Mouse (Mus musculus): Measurements from ENCODE around the gene Tspan4. TPM values are rescaled to one million over a fixed set of nuclear protein-coding genes. Genes with fewer than 3 reads are reported as not detected.

Gene Tspan4
- polyA plus RNA-seq, 1 experiment from 2014 or later: 49.1 TPM

DNA sequence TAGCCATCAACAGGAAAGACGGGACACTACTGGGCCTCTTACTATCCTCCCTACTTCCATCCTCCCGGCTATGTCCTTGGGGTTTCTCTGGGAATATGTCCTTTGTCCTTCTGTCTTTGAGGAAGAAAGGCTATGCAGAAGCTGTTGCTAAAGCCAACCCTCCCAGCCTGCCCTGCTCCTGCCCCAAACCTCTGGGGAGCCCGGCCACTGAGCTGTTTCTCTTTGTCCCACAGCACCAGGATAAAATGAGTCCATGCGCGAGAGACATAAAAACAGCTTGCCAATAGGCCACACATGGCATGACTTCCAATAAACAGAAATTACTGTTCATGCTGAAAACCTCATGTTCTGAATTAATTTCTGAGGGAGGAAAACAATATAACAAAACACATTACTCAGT, 43.3 kb downstream of the Tspan4 start:
- no peaks in the 10 kb centered on the region for H3K4me1 ChIP-seq (ENCODE audit: control insufficient read depth, insufficient read depth, low read length)
- H3K4me2 ChIP-seq (ENCODE audit: low read length): no peak overlapping the region
- H3K9me3 ChIP-seq (replicated peaks; ENCODE audit: control insufficient read depth, low read length, poor library complexity, severe bottlenecking): no peaks in the 10 kb centered on the region
- H3K27me3 ChIP-seq (ENCODE audit: control insufficient read depth, insufficient read depth, low read depth, low read length): no peaks in the 10 kb centered on the region
- WGBS: 80% methylated on average over 5 of the region's 5 CpGs
- no peak overlapping the region for H3K9ac ChIP-seq (ENCODE audit: low read depth, low read length)
- no peak for ATAC-seq
- no peak overlapping the region for H3K27ac ChIP-seq (ENCODE audit: low read length)
- no peak overlapping the region for H3K4me3 ChIP-seq (ENCODE audit: low read depth, low read length)
- H3K36me3 ChIP-seq (ENCODE audit: control insufficient read depth, insufficient read depth, low read length): peaks cover 17% of the 10 kb centered on the region

DNA sequence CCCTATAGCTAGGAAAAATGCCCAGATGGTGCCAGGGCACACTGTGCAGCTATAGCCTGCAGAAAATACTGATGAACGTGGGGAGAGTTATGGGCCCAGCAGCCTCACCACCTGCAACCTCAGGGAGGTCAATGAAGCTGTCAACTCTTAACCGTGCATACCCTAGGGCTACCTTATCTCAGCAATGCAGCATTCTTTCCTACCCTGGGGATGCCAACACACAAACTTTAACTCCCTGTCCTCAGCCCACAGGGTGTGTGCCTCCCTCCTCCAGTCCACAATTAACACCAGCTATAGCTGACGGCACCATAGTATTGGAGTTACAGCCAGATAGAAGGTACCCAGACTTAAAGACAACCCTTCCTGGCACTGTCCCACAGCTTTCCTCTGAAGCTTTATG, 43.9 kb downstream of the Tspan4 start:
- Histone ChIP-seq H3K27ac (ENCODE audit: low read length) (no peak overlapping the region), H3K9me3 (replicated peaks; ENCODE audit: control insufficient read depth, low read length, poor library complexity, severe bottlenecking) (no peaks in the 10 kb centered on the region), H3K9ac (ENCODE audit: low read depth, low read length) (no peak overlapping the region), H3K27me3 (ENCODE audit: control insufficient read depth, insufficient read depth, low read depth, low read length) (no peaks in the 10 kb centered on the region), H3K4me3 (ENCODE audit: low read depth, low read length) (no peak overlapping the region), H3K36me3 (ENCODE audit: control insufficient read depth, insufficient read depth, low read length) (peaks cover 14% of the 10 kb centered on the region), H3K4me2 (ENCODE audit: low read length) (no peak overlapping the region), H3K4me1 (ENCODE audit: control insufficient read depth, insufficient read depth, low read length) (no peaks in the 10 kb centered on the region)
- WGBS: 70% methylated on average over 3 of the region's 3 CpGs
- no peak for ATAC-seq

GRCm38 (mm10) chr7:141519795-141520194, 44.8 kb downstream of the Tspan4 start:
- H3K9ac ChIP-seq (ENCODE audit: low read depth, low read length): no peak overlapping the region
- WGBS: 80% methylated on average over 1 of the region's 1 CpGs
- H3K27ac ChIP-seq (ENCODE audit: low read length): no peak overlapping the region
- H3K27me3 ChIP-seq (ENCODE audit: control insufficient read depth, insufficient read depth, low read depth, low read length): no peaks in the 10 kb centered on the region
- peaks cover 14% of the 10 kb centered on the region for H3K36me3 ChIP-seq (ENCODE audit: control insufficient read depth, insufficient read depth, low read length)
- no peak overlapping the region for H3K4me3 ChIP-seq (ENCODE audit: low read depth, low read length)
- no peak overlapping the region for H3K4me2 ChIP-seq (ENCODE audit: low read length)
- no peaks in the 10 kb centered on the region for H3K4me1 ChIP-seq (ENCODE audit: control insufficient read depth, insufficient read depth, low read length)
- ATAC-seq: no peak
- no peaks in the 10 kb centered on the region for H3K9me3 ChIP-seq (replicated peaks; ENCODE audit: control insufficient read depth, low read length, poor library complexity, severe bottlenecking)

GRCm38 (mm10) chr7:141523007-141523406, 48.0 kb downstream of the Tspan4 start:
- no peaks in the 10 kb centered on the region for H3K27me3 ChIP-seq (ENCODE audit: control insufficient read depth, insufficient read depth, low read depth, low read length)
- ATAC-seq: no peak
- WGBS: 52% methylated on average over 4 of the region's 4 CpGs
- peaks cover 20% of the 10 kb centered on the region for H3K36me3 ChIP-seq (ENCODE audit: control insufficient read depth, insufficient read depth, low read length)
- no peak overlapping the region for H3K4me3 ChIP-seq (ENCODE audit: low read depth, low read length)
- H3K4me2 ChIP-seq (ENCODE audit: low read length): no peak overlapping the region
- H3K27ac ChIP-seq (ENCODE audit: low read length): no peak overlapping the region
- H3K4me1 ChIP-seq (ENCODE audit: control insufficient read depth, insufficient read depth, low read length): no peaks in the 10 kb centered on the region; the same call in 1 of the 2 replicates
- H3K9ac ChIP-seq (ENCODE audit: low read depth, low read length): no peak overlapping the region
- H3K9me3 ChIP-seq (replicated peaks; ENCODE audit: control insufficient read depth, low read length, poor library complexity, severe bottlenecking): no peaks in the 10 kb centered on the region

DNA sequence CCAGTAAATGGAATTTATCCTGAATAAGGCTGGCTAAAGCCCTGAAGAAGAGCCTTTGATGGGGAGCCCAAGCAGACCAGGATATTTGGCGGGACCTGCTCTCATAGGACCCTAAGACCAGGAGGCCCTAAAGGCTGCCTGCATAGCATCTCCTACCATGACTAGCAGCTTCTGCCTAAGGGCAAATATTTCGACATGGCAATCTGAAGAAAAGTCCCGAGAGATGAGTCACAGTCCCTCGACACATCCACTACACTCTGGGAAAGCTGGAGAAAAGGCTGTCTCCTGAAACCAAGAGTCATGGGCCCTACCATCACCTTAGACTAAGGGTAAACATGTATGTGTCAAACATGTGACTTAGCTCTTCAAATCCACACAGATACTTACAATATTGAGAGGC, 49.2 kb downstream of the Tspan4 start:
- Histone ChIP-seq H3K4me2 (ENCODE audit: low read length) (no peak overlapping the region), H3K27me3 (ENCODE audit: control insufficient read depth, insufficient read depth, low read depth, low read length) (no peaks in the 10 kb centered on the region), H3K36me3 (ENCODE audit: control insufficient read depth, insufficient read depth, low read length) (peaks cover 25% of the 10 kb centered on the region), H3K9me3 (replicated peaks; ENCODE audit: control insufficient read depth, low read length, poor library complexity, severe bottlenecking) (no peaks in the 10 kb centered on the region), H3K4me1 (ENCODE audit: control insufficient read depth, insufficient read depth, low read length) (no peaks in the 10 kb centered on the region; the same call in 1 of the 2 replicates), H3K27ac (ENCODE audit: low read length) (no peak overlapping the region), H3K4me3 (ENCODE audit: low read depth, low read length) (no peak overlapping the region), H3K9ac (ENCODE audit: low read depth, low read length) (no peak overlapping the region)
- 88% methylated on average over 4 of the region's 4 CpGs for WGBS
- no peak for ATAC-seq

- Histone ChIP-seq H3K9ac (ENCODE audit: low read depth, low read length) (0 out of 2 replicates have a peak overlapping the region, but pooled peaks have one; percentile 16), H3K27ac (ENCODE audit: low read length) (no peak overlapping the region), H3K4me3 (ENCODE audit: low read depth, low read length) (no peak overlapping the region), H3K4me2 (ENCODE audit: low read length) (no peak overlapping the region), H3K9me3 (replicated peaks; ENCODE audit: control insufficient read depth, low read length, poor library complexity, severe bottlenecking) (no peaks in the 10 kb centered on the region), H3K27me3 (ENCODE audit: control insufficient read depth, insufficient read depth, low read depth, low read length) (no peaks in the 10 kb centered on the region), H3K36me3 (ENCODE audit: control insufficient read depth, insufficient read depth, low read length) (peaks cover 23% of the 10 kb centered on the region), H3K4me1 (ENCODE audit: control insufficient read depth, insufficient read depth, low read length) (no peaks in the 10 kb centered on the region; the same call in 1 of the 2 replicates)
- ATAC-seq: peak; percentile 86
- 58% methylated on average over 6 of the region's 6 CpGs for WGBS
These were observed 49.9 kb downstream of the Tspan4 start for GRCm38 (mm10) chr7:141524760-141525579.

- H3K9ac ChIP-seq (ENCODE audit: low read depth, low read length): 0 out of 2 replicates have a peak overlapping the region, but pooled peaks have one; percentile 16
- H3K36me3 ChIP-seq (ENCODE audit: control insufficient read depth, insufficient read depth, low read length): peaks cover 21% of the 10 kb centered on the region
- no peak overlapping the region for H3K4me2 ChIP-seq (ENCODE audit: low read length)
- H3K27me3 ChIP-seq (ENCODE audit: control insufficient read depth, insufficient read depth, low read depth, low read length): no peaks in the 10 kb centered on the region
- WGBS: 90% methylated on average over 4 of the region's 4 CpGs
- no peak overlapping the region for H3K27ac ChIP-seq (ENCODE audit: low read length)
- H3K9me3 ChIP-seq (replicated peaks; ENCODE audit: control insufficient read depth, low read length, poor library complexity, severe bottlenecking): no peaks in the 10 kb centered on the region
- no peaks in the 10 kb centered on the region; the same call in 1 of the 2 replicates for H3K4me1 ChIP-seq (ENCODE audit: control insufficient read depth, insufficient read depth, low read length)
- ATAC-seq: peak; percentile 25; the same call in 1 of the 2 replicates
- no peak overlapping the region for H3K4me3 ChIP-seq (ENCODE audit: low read depth, low read length)
These were observed 50.5 kb downstream of the Tspan4 start for GRCm38 (mm10) chr7:141525580-141525925.

DNA sequence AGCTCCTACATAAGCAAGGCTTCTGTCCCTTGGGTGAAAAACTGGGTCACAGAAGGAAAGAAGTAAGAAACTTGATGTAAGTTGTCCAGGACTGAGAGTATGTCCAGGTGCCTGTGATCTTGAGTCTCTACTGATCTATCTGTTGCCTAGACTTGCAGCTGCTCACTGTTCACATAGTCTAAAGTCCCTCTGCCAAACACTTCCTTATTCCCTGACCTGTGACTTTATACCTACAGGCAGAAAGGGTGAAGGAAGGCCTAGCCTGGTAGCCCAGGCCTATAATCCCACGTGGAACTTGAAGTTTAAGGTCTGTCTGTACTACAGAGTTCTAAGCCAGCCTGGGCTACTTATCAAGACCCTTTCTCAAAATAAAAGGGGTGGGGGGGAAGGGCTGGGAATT, 60.5 kb downstream of the Tspan4 start:
- no peak overlapping the region for H3K4me2 ChIP-seq (ENCODE audit: low read length)
- no peak overlapping the region for H3K4me3 ChIP-seq (ENCODE audit: low read depth, low read length)
- H3K36me3 ChIP-seq (ENCODE audit: control insufficient read depth, insufficient read depth, low read length): 0 out of 2 replicates have a peak, but pooled peaks cover 3% of the 10 kb centered on the region
- no peak for ATAC-seq
- H3K9ac ChIP-seq (ENCODE audit: low read depth, low read length): no peak overlapping the region
- peaks cover 17% of the 10 kb centered on the region for H3K4me1 ChIP-seq (ENCODE audit: control insufficient read depth, insufficient read depth, low read length)
- H3K27ac ChIP-seq (ENCODE audit: low read length): no peak overlapping the region
- WGBS: 79% methylated on average over 1 of the region's 1 CpGs
- no peaks in the 10 kb centered on the region for H3K27me3 ChIP-seq (ENCODE audit: control insufficient read depth, insufficient read depth, low read depth, low read length)
- H3K9me3 ChIP-seq (replicated peaks; ENCODE audit: control insufficient read depth, low read length, poor library complexity, severe bottlenecking): no peaks in the 10 kb centered on the region

- Histone ChIP-seq H3K9ac (ENCODE audit: low read depth, low read length) (peak overlapping the region; percentile 75), H3K4me3 (ENCODE audit: low read depth, low read length) (peak overlapping the region; percentile 63), H3K4me1 (ENCODE audit: control insufficient read depth, insufficient read depth, low read length) (peaks cover 18% of the 10 kb centered on the region), H3K4me2 (ENCODE audit: low read length) (peak overlapping the region; percentile 84), H3K27me3 (ENCODE audit: control insufficient read depth, insufficient read depth, low read depth, low read length) (no peaks in the 10 kb centered on the region), H3K9me3 (replicated peaks; ENCODE audit: control insufficient read depth, low read length, poor library complexity, severe bottlenecking) (no peaks in the 10 kb centered on the region), H3K36me3 (ENCODE audit: control insufficient read depth, insufficient read depth, low read length) (no peaks in the 10 kb centered on the region), H3K27ac (ENCODE audit: low read length) (peak overlapping the region; percentile 82)
- peak; percentile 34 for ATAC-seq
- 13% methylated on average over 18 of the region's 18 CpGs for WGBS
These were observed 64.0 kb downstream of the Tspan4 start for GRCm38 (mm10) chr7:141538852-141539555.

Data from midbrain, embryonic 16.5 days (tissue).